Mouse (Mus musculus): Measurements from ENCODE around the gene Mpnd.

Gene Mpnd

DNA sequence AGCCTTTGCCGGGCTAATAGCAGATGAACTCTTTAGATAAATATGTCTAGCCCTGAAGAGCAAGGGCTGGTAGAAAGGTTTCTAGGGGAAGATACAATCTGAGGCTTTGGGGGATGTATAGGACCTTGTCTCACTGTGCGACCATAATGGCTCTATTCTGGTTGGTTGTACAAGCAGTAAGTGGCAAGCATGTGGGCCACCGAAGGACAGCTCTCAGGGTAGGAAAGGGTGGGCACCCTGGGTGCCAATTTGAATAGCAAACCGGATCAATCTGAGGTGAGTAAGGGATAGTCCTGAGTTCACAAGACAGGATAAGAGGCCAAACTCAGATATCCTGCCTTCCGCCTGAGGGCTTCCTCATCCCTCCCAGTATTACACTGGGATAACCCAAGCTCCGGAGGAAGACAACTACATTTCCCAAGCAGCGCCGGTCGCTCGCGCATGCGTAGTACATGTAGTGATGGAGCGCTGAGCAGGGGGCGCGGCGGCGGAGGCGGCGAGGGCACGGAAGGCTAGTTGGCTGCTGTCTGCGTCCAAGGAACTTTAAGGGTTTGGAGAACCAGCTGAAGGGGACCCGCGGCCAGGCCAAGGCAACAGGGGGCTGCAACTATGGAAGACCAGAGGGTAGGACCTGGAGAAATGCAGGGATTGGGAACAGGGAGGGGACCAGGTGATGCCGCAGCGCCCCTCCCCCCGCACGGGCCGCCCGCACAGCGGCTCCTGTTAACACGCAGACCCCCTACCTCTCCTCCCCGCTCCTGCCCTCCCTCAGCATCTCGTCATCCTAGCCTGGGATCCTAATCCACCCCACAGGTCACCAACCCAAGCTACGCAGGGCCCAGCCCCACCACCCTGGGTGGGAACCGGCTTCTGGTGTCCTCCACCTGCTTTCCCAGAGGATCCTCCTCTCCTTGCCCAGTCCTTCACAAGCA lies 19.2 kb upstream of the Mpnd start, which contains the start of gene Fsd1:
Fsd1 (plus strand) TSS at position 480 of the 932 bp plus-strand sequence.
- DNase-seq (ENCODE audit: low spot score in 2 of 2): peak; percentile 46 to 85

DNA sequence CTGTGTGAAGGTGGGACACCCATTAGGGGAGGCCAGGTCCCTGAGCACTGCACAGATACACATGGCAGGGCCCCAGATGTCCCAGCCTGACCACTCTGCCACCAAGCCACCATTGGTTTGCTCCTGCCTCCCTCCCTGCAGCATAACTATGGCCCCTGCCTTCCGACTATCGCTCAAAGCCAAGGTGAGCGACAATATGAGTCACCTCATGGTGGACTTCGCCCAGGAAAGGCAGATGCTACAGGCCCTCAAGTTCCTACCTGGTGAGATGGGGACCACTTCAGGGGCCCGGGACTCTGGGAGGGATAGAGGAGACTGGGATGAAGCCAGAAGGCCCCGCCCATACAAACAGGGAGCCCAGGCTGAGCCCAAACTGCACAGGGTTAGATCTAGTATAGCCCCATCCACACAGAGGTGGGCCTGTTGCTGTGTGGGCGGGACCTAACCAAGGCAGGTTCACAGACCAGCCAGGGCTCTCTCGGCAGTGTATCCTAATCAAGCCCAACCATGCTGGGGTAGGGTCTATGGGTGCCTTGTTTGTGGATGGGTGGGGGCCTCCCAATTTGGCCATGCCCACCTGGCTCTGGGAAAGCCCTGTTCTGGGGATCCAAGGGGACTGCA lies 15.1 kb upstream of the Mpnd start:
- no peak for DNase-seq (ENCODE audit: low spot score in 2 of 2)

DNA sequence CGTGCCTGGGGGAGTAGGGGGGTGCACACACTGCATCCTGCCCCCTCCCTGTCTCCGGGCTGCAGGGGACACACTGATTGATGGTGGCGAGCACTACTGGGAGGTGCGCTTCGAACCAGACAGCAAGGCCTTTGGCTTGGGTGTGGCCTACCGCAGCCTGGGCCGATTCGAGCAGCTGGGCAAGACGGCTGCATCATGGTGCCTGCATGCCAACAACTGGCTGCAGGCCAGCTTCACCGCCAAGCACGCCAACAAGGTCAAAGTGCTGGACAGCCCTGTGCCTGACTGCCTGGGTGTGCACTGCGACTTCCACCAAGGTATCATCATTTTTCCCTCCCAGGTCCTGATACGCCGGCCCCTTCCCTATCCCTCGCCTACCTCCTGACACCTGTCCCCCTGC lies 9.5 kb upstream of the Mpnd start:
- no peak for DNase-seq (ENCODE audit: low spot score in 2 of 2)

DNA sequence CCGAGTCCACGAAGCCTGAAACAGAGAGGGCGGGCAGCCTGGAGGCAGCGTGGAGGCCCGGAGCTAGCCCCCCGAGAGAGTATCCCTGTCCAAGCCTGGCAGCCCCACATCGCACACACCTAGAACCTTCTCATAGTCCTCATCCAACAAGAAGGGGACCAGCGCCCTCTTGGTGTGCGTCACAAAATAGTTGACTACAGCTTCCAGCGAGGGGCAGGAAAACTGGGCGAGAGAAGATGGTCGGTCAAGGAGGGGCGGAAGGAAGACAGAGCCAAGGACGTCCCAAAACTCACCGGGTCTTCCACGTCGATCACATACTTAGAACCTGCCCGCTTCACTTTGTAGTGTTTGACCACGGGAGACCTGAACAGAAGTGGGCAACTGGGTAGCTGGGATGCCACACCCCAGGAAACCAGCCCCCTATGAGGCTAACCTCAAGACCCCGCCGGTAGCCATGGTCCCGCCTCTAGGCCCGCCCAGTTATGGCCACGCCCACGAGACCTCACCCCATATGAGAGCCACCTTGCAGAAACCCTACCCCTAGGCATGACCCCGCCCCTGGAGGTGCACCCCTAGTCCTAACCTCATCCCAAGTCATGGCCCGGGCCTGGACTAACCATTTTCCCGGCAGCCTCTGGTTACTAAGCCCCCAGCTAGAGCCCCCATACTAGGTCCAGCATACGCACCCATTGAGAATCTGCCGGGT lies 5.6 kb upstream of the Mpnd start:
- no peak for DNase-seq (ENCODE audit: low spot score in 2 of 2)

DNA sequence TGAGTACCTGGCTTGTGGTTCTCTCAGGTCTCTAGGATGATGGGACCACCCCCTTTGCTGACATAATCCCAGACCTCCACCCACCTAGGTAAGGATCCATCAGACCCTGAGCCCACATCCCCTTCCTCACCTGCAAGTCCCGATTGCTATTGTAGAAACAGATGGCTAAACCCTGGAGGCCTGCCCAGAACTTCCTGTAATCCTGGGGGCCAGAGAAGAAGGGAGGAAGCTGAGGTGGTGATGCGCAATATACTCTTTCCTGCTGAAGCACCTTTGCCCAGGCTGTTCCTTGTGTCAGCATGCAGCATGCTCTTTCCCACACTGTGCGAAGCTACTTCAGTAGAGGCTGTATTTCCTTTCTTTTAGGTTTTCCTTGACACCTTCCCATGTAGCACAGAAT lies 2.5 kb upstream of the Mpnd start:
- no peak for DNase-seq (ENCODE audit: low spot score in 2 of 2)

DNA sequence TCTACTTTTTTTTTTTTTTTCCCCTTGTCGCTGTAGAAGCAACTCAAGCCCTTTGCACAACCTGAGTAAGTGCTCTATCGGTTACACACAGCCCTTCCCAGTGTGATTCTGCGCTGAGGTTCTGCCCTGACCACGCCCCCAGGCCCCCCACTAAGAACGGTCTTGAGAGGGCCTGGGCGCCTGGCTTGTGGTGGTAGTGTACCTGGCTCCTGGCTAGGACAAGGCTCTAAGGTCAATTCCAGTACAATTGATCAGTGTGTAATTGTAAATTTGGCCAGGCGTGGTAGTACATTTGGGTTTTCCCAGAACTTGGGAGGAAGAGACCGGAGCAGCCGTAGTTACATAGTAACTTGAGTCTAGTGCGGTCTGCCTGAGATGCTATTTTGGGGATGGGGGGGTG lies 1.4 kb downstream of the Mpnd start:
- DNase-seq (ENCODE audit: low spot score in 2 of 2): no peak

DNA sequence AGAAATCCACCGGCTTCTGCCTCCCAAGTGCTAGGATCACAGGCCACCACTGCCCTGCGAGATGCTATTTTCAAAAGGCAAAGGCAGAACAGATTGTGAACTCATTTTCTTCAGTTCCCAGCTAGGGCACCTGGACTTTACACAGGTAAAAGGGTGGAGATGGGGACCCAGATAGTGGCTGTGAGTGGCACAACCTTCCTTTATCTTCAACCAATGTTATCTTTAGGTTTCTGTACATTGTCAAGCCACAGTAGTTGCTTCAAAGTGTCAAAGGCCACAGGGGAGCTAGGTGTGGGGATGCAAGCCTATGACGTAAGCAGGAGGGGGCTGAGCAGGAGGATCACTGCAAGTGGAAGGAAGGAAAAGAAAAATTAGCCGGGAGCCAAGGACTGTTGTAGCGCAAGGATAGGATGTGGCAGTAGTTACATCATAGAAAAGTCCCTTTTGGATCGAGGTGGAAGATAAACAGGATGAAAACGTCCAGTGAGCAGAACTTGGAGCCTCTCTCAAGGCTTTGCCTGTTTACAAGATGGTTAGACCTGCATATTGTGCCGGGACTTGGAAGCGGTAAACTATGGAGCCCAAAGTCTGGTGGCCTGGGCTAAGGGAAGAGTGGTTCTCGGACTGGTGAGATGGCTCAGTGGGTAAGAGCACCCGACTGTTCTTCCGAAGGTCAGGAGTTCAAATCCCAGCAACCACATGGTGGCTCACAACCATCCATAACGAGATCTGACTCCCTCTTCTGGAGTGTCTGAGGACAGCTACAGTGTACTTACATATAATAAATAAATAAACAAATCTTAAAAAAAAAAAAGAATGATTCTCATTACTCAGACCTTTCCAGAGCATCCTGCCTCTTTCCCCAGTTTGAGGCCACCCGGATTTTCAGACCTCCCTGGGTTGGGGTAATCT lies 2.2 kb downstream of the Mpnd start:
- DNase-seq (ENCODE audit: low spot score in 2 of 2): no peak

DNA sequence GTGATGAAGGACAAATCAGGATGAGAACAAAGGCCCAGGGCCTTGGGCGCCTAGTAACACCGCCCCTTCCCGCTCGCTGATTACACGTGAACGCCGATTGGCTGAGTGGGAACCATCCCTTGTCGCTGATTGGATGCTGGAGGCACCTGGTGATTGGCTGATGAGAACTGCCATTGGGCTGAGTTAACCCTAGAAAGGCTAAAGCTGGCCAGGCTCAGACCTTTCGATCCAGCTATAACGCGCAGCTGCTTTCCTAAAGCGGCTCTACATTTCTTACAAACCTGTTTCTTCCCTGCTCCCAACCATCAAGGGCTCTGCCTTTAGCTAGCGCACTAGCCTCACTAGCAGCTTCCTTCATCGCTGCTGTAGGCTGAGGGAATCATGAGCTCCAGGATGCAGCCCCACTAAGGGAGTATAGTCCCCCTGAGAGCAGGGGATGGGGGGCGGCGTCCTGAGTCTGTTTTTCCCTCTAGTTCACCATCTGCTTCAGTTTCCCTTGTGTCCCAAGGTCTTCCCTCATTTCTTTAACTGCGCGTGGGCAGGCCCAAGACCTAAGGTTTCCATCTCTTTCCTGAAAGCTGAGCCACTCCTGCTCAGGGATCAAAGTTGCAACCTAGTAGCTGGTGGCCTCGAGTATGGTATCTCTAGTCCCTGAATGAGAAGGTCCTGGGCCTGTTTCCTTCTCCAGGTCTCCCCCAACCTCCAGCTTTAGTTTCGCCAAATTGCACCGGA lies 3.0 kb downstream of the Mpnd start:
- peak; percentile 88 to 97 for DNase-seq (ENCODE audit: low spot score in 2 of 2)

DNA sequence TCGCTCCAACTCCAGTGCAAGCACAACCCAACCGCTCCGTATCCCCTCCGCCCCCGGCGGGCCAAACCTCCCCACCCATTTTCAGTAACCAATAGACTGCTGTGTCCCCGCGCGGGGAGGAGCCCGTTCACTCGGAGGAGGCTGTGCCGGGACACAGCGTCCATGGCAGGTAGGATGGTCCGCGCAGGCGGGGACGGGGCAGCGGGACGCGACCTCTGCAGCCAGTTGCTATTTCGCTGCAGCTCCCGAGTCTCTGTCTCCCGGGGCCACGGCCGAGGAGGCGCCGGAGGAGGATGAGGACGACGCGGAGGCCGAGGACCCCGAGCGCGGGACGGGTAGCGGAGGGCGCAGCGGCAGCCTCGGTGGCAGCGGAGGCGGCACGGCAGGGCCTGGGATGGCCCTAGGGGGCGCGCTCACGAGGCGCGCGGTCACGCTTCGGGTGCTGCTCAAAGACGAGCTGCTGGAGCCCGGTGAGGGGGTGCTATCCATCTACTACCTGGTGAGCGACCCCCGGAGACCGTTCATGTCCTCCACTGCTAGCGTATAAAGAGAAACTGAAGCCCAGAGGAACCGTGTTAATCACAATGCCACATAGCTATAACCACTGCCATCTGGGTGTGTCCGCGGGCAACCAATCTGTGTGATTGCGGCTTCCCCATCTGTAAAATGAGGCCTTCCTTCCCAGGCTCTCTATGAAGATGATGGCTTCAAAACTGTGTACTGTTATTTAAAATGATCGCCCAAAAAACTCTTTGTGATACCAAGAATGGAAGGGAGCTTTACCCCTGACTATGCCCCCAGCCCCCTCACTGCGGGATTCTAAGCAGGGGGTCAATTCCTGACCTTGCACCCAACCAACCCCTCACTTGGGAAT lies 3.8 kb downstream of the Mpnd start:
- peak; percentile 75 to 88 for DNase-seq (ENCODE audit: low spot score in 2 of 2)

DNA sequence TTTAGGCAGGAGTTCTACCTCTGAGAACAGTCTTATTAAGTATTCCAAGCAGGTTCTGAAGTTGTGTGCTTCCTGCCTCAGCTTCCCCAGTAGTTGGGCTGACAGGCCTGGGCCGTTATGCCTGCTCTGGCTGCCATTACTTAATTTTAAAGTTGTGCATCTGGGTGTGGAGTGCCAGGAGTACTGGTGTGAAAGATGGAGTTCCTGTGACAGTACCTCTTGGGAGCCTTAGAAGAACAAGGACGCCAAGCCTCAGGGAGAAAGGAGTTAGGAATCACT lies 4.4 kb downstream of the Mpnd start:
- no peak for DNase-seq (ENCODE audit: low spot score in 2 of 2)

DNA sequence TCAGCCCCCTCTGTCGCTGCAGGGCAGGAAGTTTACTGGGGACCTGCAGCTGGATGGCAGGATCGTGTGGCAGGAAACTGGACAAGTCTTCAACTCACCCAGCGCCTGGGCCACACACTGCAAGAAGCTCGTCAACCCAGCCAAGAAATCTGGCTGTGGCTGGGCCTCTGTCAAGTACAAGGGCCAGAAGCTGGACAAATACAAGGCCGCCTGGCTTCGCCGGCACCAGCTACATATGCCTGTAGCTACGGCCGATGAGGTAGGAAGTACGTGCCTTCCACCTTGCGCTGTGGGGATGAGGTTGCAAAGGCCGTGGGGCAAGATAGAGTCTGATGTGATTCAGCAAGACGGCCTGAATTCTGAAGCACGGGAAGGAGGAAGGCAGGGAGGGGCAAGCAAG lies 4.7 kb downstream of the Mpnd start:
- no peak for DNase-seq (ENCODE audit: low spot score in 2 of 2)

DNA sequence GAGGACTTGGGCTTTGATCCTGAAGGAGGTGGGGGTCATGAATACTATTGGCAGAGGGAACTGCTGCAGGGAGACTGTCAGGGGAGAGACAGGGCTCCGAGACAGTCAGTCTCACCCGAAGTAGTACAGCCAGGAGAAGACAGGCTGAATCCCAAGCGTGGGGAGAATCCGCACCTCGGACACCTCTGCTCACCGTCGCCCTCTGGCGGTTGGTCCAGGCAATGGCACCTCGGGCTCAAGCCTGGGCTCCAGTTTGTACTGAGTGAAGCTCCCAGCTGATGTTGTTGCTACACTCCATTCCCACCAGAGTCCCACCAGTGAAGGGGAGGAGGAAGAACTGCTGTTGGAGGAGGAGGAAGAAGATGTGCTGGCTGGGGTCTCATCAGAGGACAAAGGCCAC lies 5.2 kb downstream of the Mpnd start:
- peak in 1 of 2 experiments; percentile 76 for DNase-seq (ENCODE audit: low spot score in 2 of 2)

DNA sequence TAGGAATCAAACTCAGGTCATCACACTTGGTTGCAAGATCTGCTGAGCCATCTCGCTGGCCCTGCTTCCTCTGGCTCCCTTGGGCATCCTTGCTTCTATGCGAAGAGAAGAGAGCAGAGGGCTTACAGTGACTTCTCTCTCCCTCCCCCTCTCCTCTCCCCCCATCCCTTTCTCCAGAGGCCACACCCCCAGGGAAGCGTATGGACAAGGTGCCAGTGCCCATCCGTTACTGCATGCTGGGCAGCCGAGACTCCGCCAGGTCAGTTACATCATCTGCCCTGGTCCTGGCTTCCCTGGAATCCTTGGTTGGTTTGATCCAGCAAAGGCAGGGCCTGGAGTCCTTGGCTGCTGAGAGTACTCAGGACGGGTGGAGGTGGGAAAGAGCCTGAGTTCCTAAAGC lies 5.9 kb downstream of the Mpnd start:
- DNase-seq (ENCODE audit: low spot score in 2 of 2): no peak

DNA sequence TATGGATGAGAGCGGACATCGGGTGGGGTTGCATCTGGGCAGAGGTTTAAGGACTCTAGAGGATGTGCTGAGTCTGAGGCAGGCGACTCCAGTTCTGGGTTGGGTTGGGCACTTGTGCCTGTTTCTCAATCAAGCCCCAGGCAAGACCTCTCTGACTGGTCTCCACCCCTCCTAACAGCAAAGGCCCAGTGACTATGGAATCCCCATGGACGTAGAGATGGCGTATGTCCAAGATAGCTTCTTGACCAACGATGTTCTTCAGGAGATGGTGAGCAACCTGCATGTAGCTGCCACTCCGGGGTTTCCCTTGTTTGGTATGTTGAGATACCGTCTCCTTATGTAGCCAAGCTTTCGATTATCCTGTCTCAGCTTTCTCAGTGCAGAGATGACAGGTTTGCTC lies 9.8 kb downstream of the Mpnd start:
- DNase-seq (ENCODE audit: low spot score in 2 of 2): no peak

DNA sequence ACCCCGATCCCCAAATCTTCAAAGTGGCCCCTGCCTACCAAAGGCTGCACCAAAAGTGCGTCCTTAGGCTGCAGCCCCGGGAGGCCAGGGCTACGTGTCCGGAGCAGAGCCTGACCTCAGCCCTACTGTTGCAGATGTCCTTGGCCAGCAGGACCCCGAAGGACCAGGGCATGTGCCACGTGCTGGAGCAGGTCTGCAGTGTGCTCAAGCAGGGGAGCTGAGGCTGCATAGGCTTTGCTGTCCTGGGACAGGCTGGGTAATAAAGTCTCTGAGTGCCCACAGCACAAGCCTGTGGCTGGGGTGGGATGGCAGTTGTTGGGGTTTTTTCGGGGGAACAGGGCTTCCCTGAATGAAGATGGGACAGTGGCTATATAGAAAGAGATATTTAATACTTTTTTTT lies 10.9 kb downstream of the Mpnd start:
- DNase-seq (ENCODE audit: low spot score in 2 of 2): no peak

DNA sequence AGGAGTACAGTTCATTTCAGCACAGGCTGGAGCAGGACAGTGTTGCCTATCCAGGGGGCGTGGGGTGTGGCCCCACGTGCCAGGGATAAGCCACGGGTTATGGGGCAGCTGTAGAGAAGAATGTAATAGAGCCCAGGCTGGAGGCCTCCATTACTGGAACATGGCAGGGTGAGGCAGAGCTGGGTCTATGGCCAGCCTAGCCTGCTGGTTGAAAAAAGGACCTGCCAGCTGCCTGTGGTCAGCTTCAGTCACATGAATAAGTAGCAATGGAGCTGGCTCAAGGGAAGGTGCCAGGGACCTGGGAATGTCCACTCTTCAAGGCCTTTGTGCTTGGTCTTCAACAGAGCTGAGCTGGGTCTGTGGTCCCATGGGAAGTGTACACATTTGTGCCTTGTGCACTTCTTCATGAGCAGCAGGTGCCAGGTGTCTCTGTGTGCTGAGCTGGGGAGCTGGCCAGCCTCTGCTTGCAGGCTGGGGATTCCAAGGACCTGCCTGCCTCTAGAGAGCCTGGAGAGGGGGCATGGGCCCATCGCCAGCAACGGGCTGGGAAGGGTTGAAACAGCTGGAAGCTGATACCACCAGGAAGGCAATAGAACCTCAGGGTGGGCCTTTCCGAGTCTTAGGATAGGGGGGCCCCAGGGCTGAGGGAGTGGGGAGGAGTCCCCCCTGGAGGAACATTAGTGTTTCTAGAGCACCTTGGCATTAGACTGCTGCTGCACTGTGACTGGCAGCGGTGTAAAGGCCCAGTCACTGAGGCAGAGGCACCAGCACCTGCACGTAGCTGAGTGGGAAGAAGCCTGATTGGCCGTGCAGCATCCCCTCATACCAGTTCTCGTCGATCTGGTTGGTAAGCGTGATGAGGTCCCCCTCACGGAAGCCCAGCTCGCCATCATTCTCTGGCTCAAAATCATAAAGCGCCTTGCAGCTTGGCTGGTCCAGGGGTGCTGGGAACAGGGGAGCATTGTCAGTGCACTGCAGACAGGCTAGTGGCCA lies 11.6 kb downstream of the Mpnd start:
- no peak for DNase-seq (ENCODE audit: low spot score in 2 of 2)

DNA sequence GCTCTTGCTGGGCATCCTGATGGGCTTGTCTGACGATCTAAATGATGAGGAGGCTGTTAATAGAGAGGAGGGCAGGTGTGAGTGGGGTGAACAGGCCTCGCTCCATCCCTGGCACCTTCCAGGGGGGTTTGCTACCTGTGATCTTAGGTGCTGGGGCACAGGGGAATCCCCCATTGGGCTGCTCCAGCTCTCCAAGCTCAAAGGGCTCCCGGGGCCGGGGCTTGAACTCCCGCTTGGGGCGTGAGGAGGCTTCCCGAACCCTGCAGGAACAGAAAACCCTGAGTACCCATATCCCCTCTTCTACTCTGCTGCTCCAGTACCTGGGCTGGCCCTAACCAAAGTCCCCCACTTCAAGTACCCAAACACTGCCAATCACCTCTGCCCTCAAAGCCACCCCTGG lies 12.3 kb downstream of the Mpnd start:
- no peak for DNase-seq (ENCODE audit: low spot score in 2 of 2)

DNA sequence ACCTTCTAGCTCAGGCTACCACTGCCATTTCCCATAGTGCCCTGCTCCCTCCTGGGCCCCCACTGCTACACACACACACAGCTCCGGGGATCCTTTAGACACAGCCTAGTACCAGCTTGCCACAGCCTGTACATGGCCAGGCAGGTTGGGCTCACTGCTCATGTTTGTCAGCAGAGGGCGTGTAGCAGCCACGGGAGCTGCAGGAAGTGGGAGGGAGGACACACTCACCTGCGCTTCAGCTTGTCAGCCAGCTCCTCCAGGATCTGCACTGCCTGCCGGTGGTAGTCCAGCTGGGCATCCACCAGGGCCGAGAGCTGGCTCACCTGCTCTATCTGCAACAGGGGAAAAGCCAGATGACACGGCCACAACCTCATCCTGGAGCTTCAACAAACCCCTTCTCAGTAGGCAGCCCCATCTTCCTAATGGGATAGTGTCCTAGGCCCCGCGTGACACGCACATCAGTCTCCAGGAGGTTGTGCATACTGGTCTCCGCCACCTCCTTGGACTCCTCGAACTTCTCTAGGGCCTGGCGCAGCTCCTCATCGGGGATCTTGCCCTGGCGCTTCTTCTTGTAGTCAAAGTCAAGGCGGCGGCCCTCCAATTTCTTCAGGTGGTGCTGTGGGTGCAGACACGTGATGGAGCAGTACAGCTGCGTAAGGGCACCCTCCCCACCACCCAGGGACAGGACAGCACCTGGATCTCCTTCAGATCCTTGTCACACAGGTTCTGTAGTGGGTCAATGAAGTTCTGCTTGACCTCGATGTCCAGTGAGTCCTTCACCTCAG lies 13.0 kb downstream of the Mpnd start:
- peak in 1 of 2 experiments; percentile 73 for DNase-seq (ENCODE audit: low spot score in 2 of 2)
